9 mouse cellular contexts compared by ENCODE assay signal in genomic region chr3:96953489-96954233, GRCm38 (mm10). TPM values are rescaled to one million over a fixed set of nuclear protein-coding genes. Genes with fewer than 3 reads are reported as not detected.
DNase-seq lines count a peak whose midpoint lies in the region; ATAC-seq and TF ChIP-seq lines count a peak whose summit lies in the region.
"Had no signal": no experiment of that assay in that cellular context is flagged by ENCODE, and none has a peak within 500 bp of the region (broad histone marks: within the 10 kb centered on the region; RNA-seq: fewer than 3 reads in every experiment).

No protein-coding gene starts in this region.

- no peak for TF ChIP-seq POLR2A in embryonic fibroblast, embryonic 13.5 days (IDR thresholded peaks at IDR 0.05; ENCODE audit: low read depth, low read length)
- no peak for TF ChIP-seq POLR2A in cerebellum, adult 2 months (IDR thresholded peaks at IDR 0.05; ENCODE audit: borderline replicate concordance, insufficient read depth, low read length)

- H3K4me3 ChIP-seq in embryonic facial prominence, embryonic 10.5 days, result no peak overlapping the region
- no peak overlapping the region for H3K4me3 ChIP-seq in embryonic fibroblast, embryonic 13.5 days (ENCODE audit: insufficient read depth, low read length)
- no peak overlapping the region for H3K4me3 ChIP-seq in intestine, embryonic 15.5 days (replicated peaks)
- 0 out of 2 replicates have a peak overlapping the region, but pooled peaks have one; percentile 11 for H3K4me3 ChIP-seq in lung, embryonic 16.5 days (ENCODE audit: low read length)
- H3K4me3 ChIP-seq in cerebellum, adult 2 months (replicated peaks; ENCODE audit: insufficient read depth, low read depth, low read length), result no peak overlapping the region
- no peak overlapping the region for H3K4me3 ChIP-seq in forebrain, embryonic 12.5 days (replicated peaks)
- H3K4me3 ChIP-seq: midbrain, embryonic 15.5 days had no signal

- DNase-seq in embryonic facial prominence, embryonic 10.5 days (ENCODE audit: low spot score), result no peak
- DNase-seq in c-Kit-positive CD71-positive TER-119-positive erythroid progenitor cells, embryonic 14.5 days (ENCODE audit: low spot score), result no peak
- no peak for DNase-seq in cerebellum, adult 2 months
- DNase-seq: thymus, postnatal 4 days had no signal

- H3K27ac ChIP-seq in embryonic facial prominence, embryonic 10.5 days (replicated peaks), result peak overlapping the region; percentile 27; the same call in 1 of the 2 replicates
- H3K27ac ChIP-seq in embryonic fibroblast, embryonic 13.5 days (ENCODE audit: insufficient read depth, low read length), result 0 out of 2 replicates have a peak overlapping the region, but pooled peaks have one; percentile 4
- H3K27ac ChIP-seq in intestine, embryonic 15.5 days, result no peak overlapping the region
- peak overlapping the region; percentile 36; the same call in 1 of the 2 replicates for H3K27ac ChIP-seq in lung, embryonic 16.5 days (ENCODE audit: low read length)
- H3K27ac ChIP-seq in cerebellum, adult 2 months (ENCODE audit: insufficient read depth, low read length), result no peak overlapping the region
- no peak overlapping the region for H3K27ac ChIP-seq in forebrain, embryonic 12.5 days
- H3K27ac ChIP-seq: midbrain, embryonic 15.5 days had no signal

- H3K9ac ChIP-seq in intestine, embryonic 15.5 days, result no peak overlapping the region
- H3K9ac ChIP-seq in lung, embryonic 16.5 days (ENCODE audit: low read length), result peak overlapping the region; percentile 21; the same call in 1 of the 2 replicates
- H3K9ac ChIP-seq in forebrain, embryonic 12.5 days, result no peak overlapping the region
- H3K9ac ChIP-seq: midbrain, embryonic 15.5 days had no signal

- no peaks in the 10 kb centered on the region for H3K9me3 ChIP-seq in embryonic facial prominence, embryonic 10.5 days
- H3K9me3 ChIP-seq in intestine, embryonic 15.5 days, result no peaks in the 10 kb centered on the region
- H3K9me3 ChIP-seq in lung, embryonic 16.5 days (ENCODE audit: control insufficient read depth, low read length), result no peaks in the 10 kb centered on the region
- no peaks in the 10 kb centered on the region for H3K9me3 ChIP-seq in forebrain, embryonic 12.5 days
- H3K9me3 ChIP-seq: midbrain, embryonic 15.5 days had no signal

- no peak for ATAC-seq in intestine, embryonic 15.5 days
- ATAC-seq in lung, embryonic 16.5 days (ENCODE audit: low read depth), result peak; percentile 85
- ATAC-seq in forebrain, embryonic 12.5 days (ENCODE audit: low FRiP score), result no peak
- ATAC-seq: midbrain, embryonic 15.5 days had no signal

- peaks cover 6% of the 10 kb centered on the region; the same call in 1 of the 2 replicates for H3K4me1 ChIP-seq in embryonic facial prominence, embryonic 10.5 days
- H3K4me1 ChIP-seq in embryonic fibroblast, embryonic 13.5 days (ENCODE audit: control insufficient read depth, insufficient read depth, low read length), result peaks cover 4% of the 10 kb centered on the region; the same call in 1 of the 2 replicates
- H3K4me1 ChIP-seq in intestine, embryonic 15.5 days (replicated peaks), result peaks cover 8% of the 10 kb centered on the region
- H3K4me1 ChIP-seq in lung, embryonic 16.5 days (replicated peaks; ENCODE audit: control insufficient read depth, insufficient read depth, low read length), result no peaks in the 10 kb centered on the region
- no peaks in the 10 kb centered on the region for H3K4me1 ChIP-seq in cerebellum, adult 2 months (ENCODE audit: control insufficient read depth, insufficient read depth, low read length)
- H3K4me1 ChIP-seq in forebrain, embryonic 12.5 days, result 0 out of 2 replicates have a peak, but pooled peaks cover 4% of the 10 kb centered on the region
- H3K4me1 ChIP-seq: midbrain, embryonic 15.5 days had no signal

- no peak for TF ChIP-seq CTCF in embryonic fibroblast, embryonic 13.5 days (IDR thresholded peaks at IDR 0.05; ENCODE audit: borderline replicate concordance, insufficient read depth, low read length)
- no peak for TF ChIP-seq CTCF in cerebellum, adult 2 months (IDR thresholded peaks at IDR 0.05; ENCODE audit: borderline replicate concordance, insufficient read depth, low read depth, low read length)

- WGBS in embryonic facial prominence, embryonic 10.5 days, result 62% methylated on average over 14 of the region's 14 CpGs
- 24% methylated on average over 14 of the region's 14 CpGs for WGBS in intestine, embryonic 15.5 days
- 22% methylated on average over 14 of the region's 14 CpGs for WGBS in lung, embryonic 16.5 days
- WGBS in cerebellum, adult 2 months, result 39% methylated on average over 14 of the region's 14 CpGs
- 63% methylated on average over 14 of the region's 14 CpGs for WGBS in forebrain, embryonic 12.5 days

- H3K36me3 ChIP-seq in embryonic facial prominence, embryonic 10.5 days (replicated peaks), result no peaks in the 10 kb centered on the region
- H3K36me3 ChIP-seq in intestine, embryonic 15.5 days, result no peaks in the 10 kb centered on the region
- no peaks in the 10 kb centered on the region for H3K36me3 ChIP-seq in lung, embryonic 16.5 days (ENCODE audit: control insufficient read depth, insufficient read depth, low read length)
- H3K36me3 ChIP-seq in forebrain, embryonic 12.5 days (replicated peaks), result no peaks in the 10 kb centered on the region
- H3K36me3 ChIP-seq: midbrain, embryonic 15.5 days had no signal

- H3K4me2 ChIP-seq in intestine, embryonic 15.5 days (replicated peaks), result peak overlapping the region; percentile 38
- H3K4me2 ChIP-seq in lung, embryonic 16.5 days (ENCODE audit: low read depth, low read length), result peak overlapping the region; percentile 34
- no peak overlapping the region for H3K4me2 ChIP-seq in forebrain, embryonic 12.5 days
- H3K4me2 ChIP-seq: midbrain, embryonic 15.5 days had no signal

- no peaks in the 10 kb centered on the region for H3K27me3 ChIP-seq in embryonic facial prominence, embryonic 10.5 days (replicated peaks; ENCODE audit: low read depth, poor library complexity, severe bottlenecking)
- H3K27me3 ChIP-seq in intestine, embryonic 15.5 days (replicated peaks), result no peaks in the 10 kb centered on the region
- H3K27me3 ChIP-seq in lung, embryonic 16.5 days (ENCODE audit: control insufficient read depth, insufficient read depth, low read depth, low read length), result no peaks in the 10 kb centered on the region
- no peaks in the 10 kb centered on the region for H3K27me3 ChIP-seq in cerebellum, adult 2 months (ENCODE audit: control insufficient read depth, insufficient read depth, low read length)
- H3K27me3 ChIP-seq in forebrain, embryonic 12.5 days, result no peaks in the 10 kb centered on the region
- H3K27me3 ChIP-seq: midbrain, embryonic 15.5 days had no signal

RNA-seq across cellular contexts. Expression of gene Gja8, which starts 27.8 kb away (rescaled TPM):
- 0.02 and 0.05 TPM in 2 replicates for polyA plus RNA-seq in embryonic facial prominence, embryonic 10.5 days (2016; fragmentation: Nextera tagmentation; extraction: Ambion mirVana)
- polyA plus RNA-seq in embryonic fibroblast, embryonic 13.5 days (2011; ENCODE audit: insufficient read length, low read depth, missing spikeins), result not detected in 2 replicates
- polyA plus RNA-seq in intestine, embryonic 15.5 days (2015; fragmentation: Nextera tagmentation; extraction: Ambion mirVana), result 0.01 and 0.03 TPM in 2 replicates
- not detected in 2 replicates for polyA plus RNA-seq in lung, embryonic 16.5 days (2015; fragmentation: Nextera tagmentation; extraction: Ambion mirVana)
- polyA plus RNA-seq in cerebellum, adult 2 months (2012; rRNA removed), result not detected in 2 replicates
- 0.03 TPM in 1 of 2 replicates, not detected in the other for polyA plus RNA-seq in forebrain, embryonic 12.5 days (2016; fragmentation: Nextera tagmentation; extraction: Ambion mirVana)

RNA-seq across cellular contexts. Expression of gene Gpr89, which starts 48.5 kb away (rescaled TPM):
- polyA plus RNA-seq in embryonic facial prominence, embryonic 10.5 days (2016; fragmentation: Nextera tagmentation; extraction: Ambion mirVana), result 38.1 and 42.2 TPM in 2 replicates
- 28.9 and 33.4 TPM in 2 replicates for polyA plus RNA-seq in embryonic fibroblast, embryonic 13.5 days (2011; ENCODE audit: insufficient read length, low read depth, missing spikeins)
- polyA plus RNA-seq in intestine, embryonic 15.5 days (2015; fragmentation: Nextera tagmentation; extraction: Ambion mirVana), result 74.3 and 75.0 TPM in 2 replicates
- 33.0 and 37.6 TPM in 2 replicates for polyA plus RNA-seq in lung, embryonic 16.5 days (2015; fragmentation: Nextera tagmentation; extraction: Ambion mirVana)
- 19.0 TPM in 2 replicates for polyA plus RNA-seq in cerebellum, adult 2 months (2012; rRNA removed)
- 38.2 and 42.8 TPM in 2 replicates for polyA plus RNA-seq in forebrain, embryonic 12.5 days (2016; fragmentation: Nextera tagmentation; extraction: Ambion mirVana)

RNA-seq across cellular contexts. Expression of gene Gja5, which starts 49.2 kb away (rescaled TPM):
- 9.4 and 9.6 TPM in 2 replicates for polyA plus RNA-seq in embryonic facial prominence, embryonic 10.5 days (2016; fragmentation: Nextera tagmentation; extraction: Ambion mirVana)
- 0.47 TPM in 1 of 2 replicates, not detected in the other for polyA plus RNA-seq in embryonic fibroblast, embryonic 13.5 days (2011; ENCODE audit: insufficient read length, low read depth, missing spikeins)
- polyA plus RNA-seq in intestine, embryonic 15.5 days (2015; fragmentation: Nextera tagmentation; extraction: Ambion mirVana), result 14.8 and 16.4 TPM in 2 replicates
- polyA plus RNA-seq in lung, embryonic 16.5 days (2015; fragmentation: Nextera tagmentation; extraction: Ambion mirVana), result 26.8 and 28.6 TPM in 2 replicates
- 0.64 and 0.65 TPM in 2 replicates for polyA plus RNA-seq in cerebellum, adult 2 months (2012; rRNA removed)
- polyA plus RNA-seq in forebrain, embryonic 12.5 days (2016; fragmentation: Nextera tagmentation; extraction: Ambion mirVana), result 2.9 and 3.8 TPM in 2 replicates

Comparison
In these comparisons a context has a peak if more than half of its experiments do, and no peak if none do; other contexts are left out.
1. H3K27ac ChIP-seq: peak in embryonic facial prominence, embryonic 10.5 days (single experiment), embryonic fibroblast, embryonic 13.5 days (single experiment) and lung, embryonic 16.5 days (single experiment); none in intestine, embryonic 15.5 days (single experiment), cerebellum, adult 2 months (single experiment) and forebrain, embryonic 12.5 days (single experiment).